Mouse (Mus musculus) retina, adult 2 months (tissue): ENCODE results near the gene Ppfia1.

Experiments
- DNase-seq: peaks from one replicate; pipeline ENCODE4 v3.0.0-alpha.2; 2012; ENCODE audit warnings: low read depth, low spot score

The Ppfia1 gene

DNA sequence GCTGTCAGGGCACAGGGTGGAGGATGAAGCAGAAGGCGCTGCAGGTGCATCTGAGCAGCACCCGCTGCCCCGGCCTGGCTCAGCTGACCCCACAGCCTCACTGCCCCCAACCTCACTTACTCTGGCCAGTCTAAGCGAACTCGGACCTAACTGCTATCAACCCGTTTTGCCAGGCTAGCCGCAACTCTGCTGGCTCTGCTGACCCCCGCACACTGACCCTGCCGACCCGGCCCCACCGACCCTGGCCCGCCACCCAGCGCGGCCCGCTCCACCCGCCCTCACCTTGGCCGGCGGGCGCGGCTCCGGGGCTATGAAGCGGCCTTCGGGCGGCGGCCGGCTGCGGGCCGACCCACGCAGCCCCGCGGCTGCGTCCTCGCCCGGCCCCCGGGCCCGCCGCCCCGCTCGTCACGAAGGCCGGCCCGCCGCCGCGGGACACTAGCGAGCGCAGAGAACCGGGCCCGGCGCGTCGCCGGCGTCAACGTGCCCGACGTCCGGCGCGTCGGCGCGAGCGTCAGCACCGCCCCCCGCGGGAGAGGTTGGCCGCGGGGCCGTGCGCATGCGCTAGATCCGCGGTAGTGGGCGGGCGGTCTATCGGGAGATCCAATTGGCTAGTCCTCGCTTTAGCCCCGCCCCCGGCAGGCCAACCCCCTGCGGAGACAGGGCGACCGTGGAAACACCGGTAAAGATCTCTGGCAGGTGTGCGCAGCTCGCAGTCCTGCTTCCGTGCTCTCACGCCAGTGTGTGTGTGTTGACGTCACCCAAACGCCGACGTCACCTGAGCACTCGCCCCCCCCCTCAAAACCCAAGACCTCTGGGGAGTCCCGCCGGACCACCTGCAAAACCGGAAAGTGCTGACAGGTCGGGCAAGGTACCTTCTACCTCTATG is at the start of gene Ppfia1:
TSS of gene Ppfia1 (minus strand) at position 493 of the 886 bp plus-strand sequence.
- DNase-seq: peak; percentile 93

DNA sequence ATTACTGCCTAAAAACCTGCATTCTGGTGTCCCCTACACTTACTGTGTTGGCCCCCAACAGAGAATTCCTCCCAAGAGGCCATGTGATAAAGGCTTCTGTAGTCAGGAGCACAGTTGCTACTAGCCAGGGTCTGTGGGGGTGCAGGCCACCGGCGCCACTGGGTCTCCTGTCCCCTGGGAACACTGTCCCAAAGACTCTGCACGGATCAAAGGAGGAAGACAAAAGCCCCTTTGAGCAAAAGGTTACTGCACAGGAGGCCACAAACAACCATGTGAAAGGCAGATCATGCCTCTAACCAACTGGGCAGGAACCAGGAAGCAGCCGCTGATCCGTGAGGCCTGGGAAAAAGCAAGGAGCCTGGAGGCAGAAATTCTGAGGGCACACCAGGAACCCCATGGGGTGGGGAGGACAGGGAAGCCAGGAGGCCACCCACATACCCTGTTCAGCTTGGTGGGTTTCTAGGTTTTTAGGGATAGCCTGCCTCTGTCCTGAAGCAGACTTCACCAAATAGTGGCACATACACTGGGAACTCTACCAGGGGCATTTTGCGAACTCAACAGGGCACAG is 46.9 kb upstream of the Ppfia1 start:
- DNase-seq: no peak

DNA sequence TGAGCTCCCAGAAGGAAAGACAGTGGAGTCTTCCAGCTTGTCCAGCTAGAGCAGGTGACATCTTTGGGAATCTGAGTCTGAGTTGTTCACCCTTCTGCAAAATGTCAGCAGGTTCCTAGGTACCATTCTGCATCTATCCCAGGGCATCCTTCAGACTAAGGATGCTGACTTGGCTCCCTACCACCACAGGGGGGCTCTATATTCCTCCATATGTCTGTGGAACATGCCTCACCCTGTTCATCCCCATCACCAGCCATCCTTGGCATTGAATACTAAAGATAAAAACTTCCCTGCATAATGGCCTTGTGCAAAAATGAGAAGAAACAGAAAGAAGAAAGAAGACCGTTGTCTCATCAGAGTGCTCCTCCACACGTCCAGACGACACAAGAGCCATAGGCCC is 36.0 kb upstream of the Ppfia1 start:
- DNase-seq: no peak

DNA sequence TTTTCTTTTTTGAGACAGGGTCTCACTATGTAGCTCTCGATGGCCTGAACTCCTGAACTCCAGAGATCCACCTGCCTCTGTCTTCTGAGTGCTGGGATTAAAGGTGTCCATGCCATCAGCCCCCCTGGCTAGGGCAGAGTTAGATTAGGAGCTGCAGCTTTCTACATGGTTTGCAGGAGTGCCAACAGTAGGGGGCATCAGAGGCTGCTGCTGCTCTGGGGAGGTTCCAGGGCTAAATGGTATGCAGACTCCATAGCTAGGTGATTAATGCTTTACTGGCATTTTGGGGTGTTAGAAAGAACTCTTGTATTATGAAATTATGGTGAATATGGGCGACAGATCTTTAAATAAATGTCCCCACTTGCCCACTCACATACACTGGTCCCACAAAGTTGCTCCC is 33.8 kb upstream of the Ppfia1 start:
- no peak for DNase-seq

DNA sequence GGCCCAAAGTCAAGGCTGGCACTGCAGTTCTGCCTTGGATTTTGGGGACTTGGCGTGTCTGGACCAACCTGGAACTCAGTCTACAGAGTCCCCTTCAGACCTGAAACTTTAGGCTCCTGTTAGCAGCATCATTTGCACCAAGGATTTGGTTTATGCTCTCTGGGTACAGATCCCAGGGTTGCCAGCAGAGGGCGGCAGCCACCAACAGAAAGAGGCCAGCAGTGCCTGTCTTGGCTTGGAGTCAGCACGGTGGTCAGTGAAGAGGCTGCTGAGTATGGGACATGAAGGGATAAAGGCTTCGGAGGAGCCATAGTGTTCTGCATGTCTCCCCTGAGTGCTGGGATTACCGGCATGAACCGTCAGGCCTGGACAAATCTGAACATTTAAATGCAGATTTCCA is 32.1 kb upstream of the Ppfia1 start:
- DNase-seq: no peak

DNA sequence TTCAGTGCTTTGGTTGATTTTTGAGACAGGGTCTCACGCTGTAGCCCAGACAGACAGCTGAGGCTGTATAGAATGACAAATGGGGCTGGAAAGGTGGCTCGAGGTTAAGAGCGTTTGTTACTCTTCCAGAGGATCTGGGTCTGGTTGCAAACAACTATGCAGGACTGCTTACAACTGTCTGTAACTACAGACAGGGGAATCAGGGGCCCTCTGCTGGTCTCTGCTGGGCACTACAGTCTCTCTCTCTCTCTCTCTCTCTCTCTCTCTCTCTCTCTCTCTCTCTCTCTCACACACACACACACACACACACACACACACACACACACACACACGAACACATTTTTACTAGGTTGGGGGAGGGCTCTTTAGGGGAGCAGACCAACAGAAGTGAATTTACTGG is 30.1 kb upstream of the Ppfia1 start:
- no peak for DNase-seq

DNA sequence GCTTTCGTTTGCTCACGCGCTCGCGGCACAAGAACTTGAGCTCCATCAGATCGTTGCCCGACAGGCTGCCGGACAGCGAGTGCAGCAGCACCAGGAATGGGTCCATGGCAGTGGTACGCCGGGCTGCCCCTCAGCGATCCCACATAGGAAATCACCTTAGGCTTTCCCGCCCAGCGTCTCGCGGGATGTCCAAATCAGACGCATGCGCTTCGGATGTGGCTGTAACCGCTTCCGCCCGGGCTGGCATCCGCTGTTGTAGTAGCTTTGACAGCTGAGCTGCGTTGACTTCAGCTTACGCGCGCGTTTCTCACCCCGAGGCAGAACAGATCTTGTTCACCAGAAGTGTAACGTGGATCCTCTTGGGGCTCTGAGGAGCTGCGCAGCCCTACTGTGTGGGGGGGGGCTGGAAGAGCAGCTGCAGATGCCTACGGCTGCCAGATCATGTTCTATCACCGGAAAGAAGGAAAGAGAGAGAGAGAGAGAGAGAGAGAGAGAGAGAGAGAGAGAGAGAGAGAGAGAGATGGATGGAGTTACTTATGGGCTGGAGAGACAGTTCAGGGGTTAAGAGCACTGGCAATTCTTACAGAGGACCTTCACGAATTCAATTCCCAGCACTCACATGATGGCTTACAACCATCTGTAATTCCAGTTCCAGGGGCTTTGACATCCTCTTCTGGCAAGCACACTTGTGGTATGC is 28.9 kb upstream of the Ppfia1 start, which contains the start of gene Fadd:
TSS of gene Fadd (minus strand) at position 180 of the 697 bp plus-strand sequence.
- DNase-seq: peak; percentile 88

DNA sequence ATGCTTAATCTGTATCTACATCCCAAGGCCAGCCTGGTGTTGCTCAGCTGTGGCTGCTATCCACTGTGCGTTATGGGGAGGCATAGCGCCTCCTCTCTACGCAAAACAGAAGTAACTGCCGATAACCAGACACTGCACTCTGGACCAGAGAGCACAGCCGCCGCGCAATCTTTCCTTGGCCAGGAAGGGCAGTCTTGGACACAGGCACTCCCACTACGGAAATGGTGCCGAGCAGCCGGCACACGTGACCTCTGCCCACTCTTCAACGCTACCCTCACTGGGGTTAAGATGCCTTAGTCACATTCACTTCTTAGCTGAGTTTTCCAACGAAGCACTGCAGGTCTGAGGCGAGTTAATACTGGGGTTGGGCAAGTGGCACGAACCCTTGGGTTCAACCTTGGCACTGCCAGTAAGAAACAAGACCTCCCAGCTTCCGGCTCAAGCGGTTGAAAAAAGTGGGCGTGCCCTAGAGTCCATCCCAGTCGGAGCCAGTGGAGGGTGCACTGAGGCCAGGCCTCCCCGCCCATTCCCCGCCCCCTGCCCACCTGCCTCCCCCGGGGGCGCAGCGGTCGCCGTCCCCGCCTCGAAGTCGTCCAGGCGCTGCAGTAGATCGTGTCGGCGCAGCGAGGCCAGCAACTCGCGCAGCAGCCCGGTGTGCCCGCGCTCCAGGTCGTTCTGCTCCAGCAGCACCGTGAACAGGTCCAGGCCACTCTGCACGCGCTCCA is 28.2 kb upstream of the Ppfia1 start:
- no peak for DNase-seq

DNA sequence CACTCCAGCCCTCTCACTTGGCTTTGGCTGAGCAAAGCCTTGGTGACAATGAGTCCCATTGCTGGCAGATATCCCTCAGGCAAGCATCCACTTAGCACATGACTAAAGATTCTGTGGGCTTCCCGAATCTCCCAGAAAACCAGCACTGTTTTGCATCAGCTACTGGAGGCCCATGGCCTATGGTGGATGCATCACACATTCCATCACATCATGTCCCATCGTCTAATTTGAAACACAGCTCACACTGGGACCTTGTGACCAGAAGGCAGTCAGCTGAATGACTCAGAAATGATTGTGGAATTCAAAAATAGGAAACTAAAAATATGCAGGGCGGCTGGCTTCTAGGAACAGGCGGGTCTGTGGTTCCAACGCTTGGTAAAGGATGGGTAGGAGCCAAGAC is 24.3 kb upstream of the Ppfia1 start:
- no peak for DNase-seq

DNA sequence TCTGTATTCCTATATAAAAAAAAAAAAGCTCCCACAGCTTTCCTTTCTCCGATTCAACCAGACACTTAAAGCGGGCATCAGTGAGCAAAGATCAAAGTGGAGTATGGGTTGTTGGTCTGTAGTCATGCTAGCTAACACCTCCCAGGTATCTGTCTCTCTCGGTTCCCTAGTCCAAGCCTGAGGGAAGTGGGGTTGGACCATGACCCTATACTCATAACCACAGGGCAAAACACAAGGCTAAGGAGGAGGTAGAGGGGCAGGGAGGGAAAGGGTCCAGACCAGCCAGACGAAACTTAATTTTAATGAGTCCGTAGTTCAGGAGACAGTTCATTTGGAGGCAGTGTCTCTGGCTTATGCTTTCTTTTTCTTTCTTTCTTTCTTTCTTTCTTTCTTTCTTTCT is 18.7 kb upstream of the Ppfia1 start:
- DNase-seq: no peak

DNA sequence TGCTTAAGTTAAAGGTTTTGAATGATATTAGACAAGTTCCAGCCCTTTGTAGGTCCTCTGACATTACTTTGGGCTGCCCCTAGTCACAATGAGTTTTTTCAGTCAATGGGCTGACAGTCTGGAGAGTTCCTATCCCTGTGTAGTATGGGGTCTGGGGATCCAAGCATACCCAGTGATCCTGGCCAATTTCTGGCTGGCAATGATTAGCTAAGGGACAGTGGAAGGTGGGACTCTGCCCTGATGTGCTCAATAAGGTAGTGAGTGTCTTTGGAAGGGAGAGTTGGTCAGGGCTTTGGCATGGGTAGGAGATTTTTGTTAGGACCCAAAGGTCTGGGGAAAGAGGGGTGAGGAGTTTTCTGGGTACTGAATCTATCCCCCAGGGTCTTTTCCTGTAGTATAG is 18.1 kb upstream of the Ppfia1 start:
- no peak for DNase-seq

DNA sequence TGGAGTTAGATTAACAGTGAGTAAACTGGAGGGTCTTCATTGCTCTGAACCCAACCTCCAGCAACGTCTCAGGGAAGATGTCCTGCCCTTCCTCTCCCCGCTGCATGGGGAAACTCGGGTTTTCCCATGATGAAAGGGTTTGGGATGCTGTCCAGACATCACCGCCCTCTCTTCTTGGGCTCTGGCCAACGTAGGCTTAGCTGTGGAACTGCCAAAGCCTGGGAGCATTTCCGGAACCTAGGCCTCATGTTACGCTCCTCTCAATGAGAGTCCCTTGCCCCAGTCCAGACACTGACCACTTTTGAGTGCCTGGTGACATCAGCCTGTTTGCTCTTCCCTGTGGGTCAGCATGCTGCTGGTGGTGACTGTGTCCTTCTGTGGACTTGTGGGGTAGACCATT is 15.9 kb upstream of the Ppfia1 start:
- no peak for DNase-seq

DNA sequence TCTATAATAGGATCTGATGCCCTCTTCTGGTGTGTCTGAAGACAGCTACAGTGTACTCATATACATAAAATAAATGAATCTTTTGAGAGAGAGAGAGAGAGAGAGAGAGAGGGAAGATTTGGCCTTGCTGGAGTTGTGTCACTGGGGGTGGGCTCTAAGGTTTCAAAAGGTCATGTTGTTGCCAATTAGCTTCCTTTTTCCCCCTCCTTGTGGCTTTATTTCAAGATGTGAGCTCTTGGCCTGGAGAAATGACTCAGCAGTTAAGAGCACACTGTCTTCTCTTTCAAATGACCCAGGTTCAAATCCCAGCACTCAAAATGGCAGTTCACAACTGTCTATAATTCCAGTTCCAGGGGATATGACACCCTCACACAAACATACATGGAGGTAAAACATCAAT is 14.6 kb upstream of the Ppfia1 start:
- DNase-seq: no peak

DNA sequence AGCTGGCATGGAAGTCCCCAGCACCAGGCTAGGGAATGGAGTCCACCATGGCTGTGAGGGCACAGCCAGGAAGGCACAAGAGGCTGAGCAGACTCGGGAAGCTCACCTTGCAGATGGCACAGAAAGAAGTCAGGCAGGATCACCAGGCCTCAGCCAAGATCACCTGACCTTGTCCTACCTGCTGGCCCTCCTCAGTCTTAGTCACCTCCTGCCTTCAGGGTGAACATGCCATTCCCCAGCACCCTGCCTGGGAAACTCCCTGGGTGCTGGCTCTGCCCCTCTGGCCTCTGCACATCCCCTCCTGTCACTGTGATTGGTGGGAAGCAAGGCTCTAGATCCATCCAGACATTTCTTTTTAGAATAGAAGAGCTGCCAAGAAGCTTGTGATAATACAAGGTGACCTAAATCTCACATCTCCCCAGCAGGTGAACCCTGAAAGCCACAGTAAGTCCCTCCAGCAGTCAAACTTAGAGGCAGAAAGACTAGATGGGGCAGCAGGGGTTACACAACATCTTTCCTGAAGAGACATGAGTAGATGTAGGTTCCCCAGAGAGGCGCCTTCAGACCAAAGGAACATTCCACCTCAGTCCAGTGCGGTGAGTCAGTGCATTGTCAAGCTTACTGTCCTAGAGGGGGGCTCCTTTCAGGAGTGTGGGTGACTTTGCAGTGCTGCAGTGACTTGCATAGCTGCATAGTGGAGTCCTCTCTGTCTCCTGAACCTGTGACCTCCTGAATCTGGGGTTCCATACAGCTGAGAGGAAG is 13.6 kb upstream of the Ppfia1 start:
- no peak for DNase-seq

DNA sequence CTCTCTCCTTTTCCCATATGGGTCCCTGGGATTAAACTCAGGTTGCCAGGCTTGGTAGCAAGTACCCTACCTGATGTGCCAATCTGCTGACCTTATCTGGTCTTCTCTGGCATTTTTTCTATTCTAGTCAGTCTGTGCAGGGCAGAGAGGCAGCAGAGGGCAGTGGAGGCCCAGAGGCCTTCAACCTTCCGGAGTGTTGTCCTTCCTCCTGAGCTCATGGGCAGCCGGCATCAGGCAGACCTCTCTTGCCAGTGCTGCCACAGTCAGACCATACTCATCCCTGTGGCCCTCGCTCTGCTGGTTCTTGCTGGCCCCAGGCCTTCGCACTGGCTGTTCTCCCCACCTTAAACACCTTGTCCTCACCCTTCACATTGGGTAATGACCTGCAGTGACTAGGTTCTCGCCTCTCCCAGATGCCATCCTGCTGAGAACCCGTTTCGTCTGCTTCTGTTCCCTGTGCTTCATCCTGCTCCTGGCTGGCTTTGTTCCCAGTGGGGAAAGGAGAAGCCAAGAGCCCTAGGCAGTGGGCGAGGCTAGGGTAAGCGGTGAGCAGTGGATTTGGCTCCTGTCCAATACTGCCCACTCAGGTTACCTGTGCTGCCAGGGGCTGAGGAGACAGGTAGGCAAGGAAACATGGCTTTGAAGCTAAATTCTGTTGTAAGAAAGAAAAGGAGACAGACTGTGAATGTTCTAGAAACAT is 10.1 kb upstream of the Ppfia1 start:
- DNase-seq: no peak

DNA sequence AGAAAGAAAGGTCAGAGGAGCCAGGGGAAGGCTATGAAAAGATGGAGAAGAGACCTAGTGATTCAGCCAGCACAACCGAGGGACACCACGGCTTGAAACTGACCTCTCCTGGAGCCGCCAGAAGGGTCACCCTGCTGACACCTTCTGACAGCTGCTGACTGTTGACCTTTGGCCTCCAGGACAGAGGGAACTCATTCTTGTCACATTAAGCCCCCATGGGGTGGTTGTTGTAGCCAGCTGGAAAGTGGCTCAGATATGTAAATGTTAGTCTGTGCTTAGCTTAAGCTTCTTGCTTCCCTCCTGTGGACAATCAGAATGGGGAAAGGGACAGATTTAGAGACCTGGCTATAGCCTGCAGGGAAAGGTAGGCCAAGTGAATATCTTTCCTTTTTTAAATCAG is 8.5 kb upstream of the Ppfia1 start:
- no peak for DNase-seq

DNA sequence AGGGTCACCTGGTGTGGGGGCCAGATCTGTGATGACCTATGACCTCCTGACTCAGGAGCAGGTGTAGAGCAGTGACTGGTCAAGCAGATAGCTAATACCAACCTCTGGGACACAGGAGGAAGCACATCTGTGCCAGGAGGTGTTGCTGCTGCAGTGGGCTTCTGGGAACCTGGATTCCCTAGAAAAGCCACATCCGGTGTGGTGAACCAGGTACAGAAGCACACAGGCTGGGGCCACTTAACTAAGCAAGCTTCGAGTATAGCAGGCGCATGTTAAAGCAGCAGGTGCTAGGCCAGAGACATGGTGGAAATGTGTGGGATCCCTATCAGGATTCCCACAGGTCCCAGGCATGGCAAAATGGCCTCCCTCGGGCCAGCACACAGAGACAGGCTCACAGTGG is 7.1 kb upstream of the Ppfia1 start:
- no peak for DNase-seq

DNA sequence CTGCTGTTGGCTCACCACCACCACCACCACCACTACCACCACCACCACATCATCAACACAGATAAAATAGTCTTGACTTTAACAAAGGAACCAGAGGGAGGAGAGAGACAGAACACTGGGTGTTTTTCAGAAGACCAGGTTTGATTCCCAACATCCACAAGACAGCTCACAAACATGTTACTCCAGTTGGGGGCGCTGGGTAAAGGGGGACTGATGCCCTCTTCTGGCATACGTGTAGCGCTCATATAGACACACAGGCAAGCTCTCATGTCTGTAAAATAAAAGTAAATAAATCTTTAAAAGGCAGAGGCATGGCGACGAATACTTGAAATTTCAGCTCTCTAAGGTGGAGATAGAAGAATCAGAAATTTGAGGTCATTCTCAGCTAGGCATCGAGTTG is 5.0 kb upstream of the Ppfia1 start:
- DNase-seq: no peak

DNA sequence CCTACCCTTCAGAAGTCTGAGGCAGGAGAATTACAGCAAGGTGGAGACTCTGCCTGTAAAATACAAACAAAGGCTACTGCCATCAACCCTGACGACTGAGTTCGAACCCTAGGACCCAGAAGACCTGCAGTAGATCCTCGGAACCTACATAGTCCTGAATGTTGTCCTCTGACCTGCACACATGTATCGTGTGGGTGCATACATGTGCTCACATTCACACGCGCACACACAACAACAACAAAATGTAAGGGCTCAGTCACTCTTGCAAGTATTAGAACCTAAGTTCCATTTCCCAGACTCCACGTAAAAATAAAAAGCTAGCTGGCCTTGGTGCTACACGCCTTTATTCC is 569 bp upstream of the Ppfia1 start:
- DNase-seq: no peak

DNA sequence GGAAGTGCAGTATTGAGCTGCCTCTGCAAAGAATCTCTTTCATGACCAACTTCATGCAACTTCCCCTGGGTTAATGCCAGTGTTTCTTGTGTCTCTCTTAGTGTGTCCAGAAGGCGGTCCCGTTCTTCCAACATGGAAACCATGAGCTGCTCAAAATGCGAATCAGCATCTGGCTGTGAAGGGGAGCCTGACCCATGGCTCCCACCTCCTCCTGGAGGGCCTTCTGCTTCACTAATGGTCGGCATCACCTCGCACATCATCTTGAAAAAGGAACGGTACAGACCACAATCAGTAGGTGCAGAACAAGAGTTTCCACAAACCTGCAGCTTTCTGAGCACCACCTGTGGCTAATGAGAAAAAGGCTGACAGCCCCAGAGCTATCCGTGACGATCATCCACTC is 1.3 kb downstream of the Ppfia1 start:
- DNase-seq: no peak

DNA sequence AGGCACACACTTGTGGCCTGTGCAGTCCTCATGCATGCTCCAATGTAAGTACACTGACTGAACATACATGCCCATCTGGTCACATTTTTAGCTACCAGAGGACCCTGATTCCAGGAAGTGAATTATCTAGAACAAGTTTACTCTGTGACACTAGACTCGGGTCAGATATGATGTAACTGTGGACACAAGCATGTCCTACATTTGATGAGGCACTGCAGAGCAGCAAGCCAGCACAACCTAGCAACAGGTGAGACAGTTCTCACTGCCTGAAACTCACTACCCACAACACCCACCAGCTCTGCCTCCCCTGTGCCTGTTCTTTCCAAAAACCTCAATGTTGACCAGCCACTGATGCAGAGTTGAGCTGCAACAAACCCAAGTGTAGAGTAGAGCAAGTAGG is 2.7 kb downstream of the Ppfia1 start:
- no peak for DNase-seq
